Mouse (Mus musculus) heart, postnatal 0 days (tissue): ENCODE data around the gene Lctl. TPM values are rescaled to one million over a fixed set of nuclear protein-coding genes. Genes with fewer than 3 reads are reported as not detected.
"Not testable (repeated sequence)": the region's sequence is repeated elsewhere in the genome, so short reads cannot be mapped to it uniquely, and the experiment has no call there.

Experiments used
- ATAC-seq: fragments of 200-750 bp; cut with Nextera tagmentation; 2 replicates; pipeline ENCODE4 v1.8.0; 2017; ENCODE audit warnings: low read depth, moderate number of reproducible peaks, moderate library complexity; ENCODE audit not compliant: insufficient read depth
- DNase-seq: peaks from one replicate; pipeline ENCODE4 v3.0.0-alpha.2; 2016; ENCODE audit warnings: low spot score
- H3K27ac ChIP-seq: fragments of 300-500 bp; sonication (generic); 2 replicates; pipeline ENCODE4 v1.5.1; 2014; ENCODE audit warnings: low read depth, mild to moderate bottlenecking
- H3K27me3 ChIP-seq: fragments of 300-500 bp; sonication (generic); 2 replicates; pipeline ENCODE4 v1.6.1; 2014; ENCODE audit warnings: low read length, mixed read lengths; ENCODE audit not compliant: control insufficient read depth, insufficient read depth
- H3K36me3 ChIP-seq: fragments of 300-500 bp; sonication (generic); replicated peaks from 2 replicates; pipeline ENCODE4 v1.6.1; 2014; ENCODE audit warnings: low read length, mixed read lengths; ENCODE audit not compliant: control insufficient read depth, insufficient read depth
- H3K4me1 ChIP-seq: fragments of 300-500 bp; sonication (generic); 2 replicates; pipeline ENCODE4 v1.6.1; 2014; ENCODE audit warnings: antibody characterized with exemption; ENCODE audit not compliant: control insufficient read depth, insufficient read depth
- H3K4me2 ChIP-seq: fragments of 300-500 bp; sonication (generic); 2 replicates; pipeline ENCODE4 v1.6.1; 2014; ENCODE audit warnings: low read depth, mild to moderate bottlenecking, low read length, moderate library complexity
- H3K4me3 ChIP-seq: fragments of 300-500 bp; sonication (generic); 2 replicates; pipeline ENCODE4 v1.5.1; 2014; ENCODE audit warnings: low read depth, low read length
- H3K9ac ChIP-seq: fragments of 300-500 bp; sonication (generic); replicated peaks from 2 replicates; pipeline ENCODE4 v1.6.1; 2014; ENCODE audit warnings: low read depth, low read length, mixed read lengths
- H3K9me3 ChIP-seq: fragments of 300-500 bp; sonication (generic); replicated peaks from 2 replicates; pipeline ENCODE4 v1.6.1; 2016; ENCODE audit warnings: low read length; ENCODE audit not compliant: control insufficient read depth
- CTCF ChIP-seq: IDR thresholded peaks from 2 replicates; pipeline ENCODE4 v1.5.1; 2016; ENCODE audit warnings: antibody characterized with exemption, control low read depth, low read depth
- EP300 ChIP-seq: IDR thresholded peaks from 2 replicates; pipeline ENCODE4 v1.6.1; 2016; ENCODE audit warnings: antibody characterized with exemption, low read depth
- WGBS: fragments of 180-500 bp; shearing (Covaris S2); extraction: QIAGEN DNeasy Blood & Tissue Kit; methylation state at CpG from one replicate; pipeline ENCODE4 v1.1.7; 2014; 5-methylcytosine and 5-hydroxymethylcytosine counted together
- polyA plus RNA-seq: library from polyadenylated mRNA; unstranded; fragments of >200 nt; fragmentation: Nextera tagmentation; extraction: Ambion mirVana; gene quantifications from 2 replicates; pipeline ENCODE4 v1.2.1, GENCODE M21; 2015
- total RNA-seq: library from RNA; depleted of rRNA; stranded (reverse); fragments of >200 nt; gene quantifications from 2 replicates; pipeline ENCODE4 v1.2.3, GENCODE M21; 2014; ENCODE audit warnings: low replicate concordance

Lctl gene
- total and polyA plus RNA-seq, 2 experiments from 2014 or later, result not detected

DNA sequence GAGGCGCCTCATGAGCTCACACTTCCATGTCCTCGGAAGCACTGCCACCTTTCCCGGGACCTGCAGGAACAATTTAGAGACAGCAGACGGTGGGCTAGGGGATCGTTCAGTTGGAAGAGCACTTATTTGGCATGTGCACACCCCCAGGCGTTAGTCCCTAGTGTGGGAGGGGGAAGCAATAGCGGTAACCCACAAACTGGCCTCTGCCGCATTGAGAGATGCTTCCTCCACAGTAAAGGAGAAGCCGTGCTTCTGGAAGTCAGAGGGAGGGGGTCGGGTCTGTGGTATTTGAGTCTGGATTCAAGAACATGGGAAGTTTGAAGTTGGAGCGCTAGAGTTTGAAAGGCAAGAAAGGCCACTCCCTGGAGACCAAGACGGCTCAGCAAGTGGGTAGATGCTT is 9.2 kb downstream of the Lctl start:
- Histone ChIP-seq H3K27me3 (no peaks in the 10 kb centered on the region), H3K4me1 (0 out of 2 replicates have a peak, but pooled peaks cover 6% of the 10 kb centered on the region), H3K36me3 (no peaks in the 10 kb centered on the region), H3K9ac (no peak overlapping the region), H3K4me2 (no peak overlapping the region), H3K9me3 (no peaks in the 10 kb centered on the region), H3K4me3 (no peak overlapping the region), H3K27ac (no peak overlapping the region)
- 49% methylated on average over 12 of the region's 12 CpGs for WGBS
- TF ChIP-seq CTCF (no peak), EP300 (no peak)
- ATAC-seq (no peak), DNase-seq (no peak)

GRCm38 (mm10) chr9:64131623-64132022 is 14.7 kb downstream of the Lctl start:
- WGBS, result 84% methylated on average over 6 of the region's 6 CpGs
- ATAC-seq, result no peak

DNA sequence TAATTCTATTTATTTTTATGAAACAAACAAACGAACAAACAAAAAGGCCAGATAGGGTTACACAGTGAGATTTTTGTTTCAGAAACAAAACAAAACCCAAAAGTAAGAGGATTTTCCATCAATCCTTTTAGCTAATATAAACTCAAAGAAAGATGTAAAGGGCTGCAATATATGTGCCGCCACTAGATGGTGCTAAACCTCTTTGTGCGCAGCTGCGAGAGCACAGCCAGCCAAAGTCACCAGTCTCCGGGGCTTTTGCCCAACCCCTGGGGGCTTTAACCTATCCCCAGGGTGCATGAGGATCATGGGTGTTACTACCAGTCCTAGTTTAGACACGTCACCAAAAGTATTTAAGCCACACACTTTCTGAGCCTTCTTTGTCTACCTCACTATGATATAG is 21.9 kb downstream of the Lctl start:
- WGBS, result 4% methylated on average over 6 of the region's 6 CpGs
- peaks cover 25% of the 10 kb centered on the region for H3K36me3 ChIP-seq

More at GRCm38 (mm10) chr9:64131623-64132022, 14.7 kb downstream of the Lctl start:
- H3K36me3 ChIP-seq, result 0 out of 2 replicates have a peak, but pooled peaks cover 1% of the 10 kb centered on the region
- H3K9ac ChIP-seq, result no peak overlapping the region
- no peaks in the 10 kb centered on the region for H3K9me3 ChIP-seq
- H3K27ac ChIP-seq, result no peak overlapping the region
- H3K4me2 ChIP-seq, result no peak overlapping the region
- no peaks in the 10 kb centered on the region for H3K27me3 ChIP-seq
- no peaks in the 10 kb centered on the region for H3K4me1 ChIP-seq
- no peak overlapping the region for H3K4me3 ChIP-seq
- DNase-seq, result no peak
- TF ChIP-seq EP300, result no peak
- no peak for TF ChIP-seq CTCF

DNA sequence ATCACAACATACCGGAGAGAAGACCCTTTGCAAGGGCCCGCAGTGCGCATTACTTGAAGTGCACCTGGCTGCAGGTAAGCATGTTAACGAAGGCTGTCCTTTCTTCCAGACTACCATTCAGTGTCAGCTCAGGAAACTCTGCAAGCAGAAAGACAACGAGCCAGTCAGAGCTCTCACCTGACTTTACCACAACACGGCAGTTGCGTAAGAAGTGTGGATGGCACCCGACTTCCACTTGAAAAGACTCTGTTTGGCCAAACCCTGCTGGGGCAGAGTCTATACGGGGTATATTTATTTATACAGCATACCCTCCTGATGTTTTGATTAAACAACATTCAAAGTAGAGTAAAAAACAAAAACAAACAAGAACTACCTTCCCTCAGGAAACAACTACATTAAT is 22.9 kb downstream of the Lctl start:
- Histone ChIP-seq H3K9ac (no peak overlapping the region), H3K4me2 (no peak overlapping the region), H3K4me1 (no peaks in the 10 kb centered on the region), H3K9me3 (no peaks in the 10 kb centered on the region), H3K36me3 (peaks cover 25% of the 10 kb centered on the region), H3K27me3 (no peaks in the 10 kb centered on the region), H3K4me3 (no peak overlapping the region), H3K27ac (no peak overlapping the region)
- TF ChIP-seq EP300 (no peak), CTCF (no peak)
- ATAC-seq (no peak), DNase-seq (no peak)
- 87% methylated on average over 9 of the region's 9 CpGs for WGBS

More for the DNA sequence above, 21.9 kb downstream of the Lctl start:
- not testable (repeated sequence) for H3K4me2 ChIP-seq, H3K9me3 ChIP-seq, ATAC-seq, H3K4me3 ChIP-seq, H3K4me1 ChIP-seq, DNase-seq, H3K9ac ChIP-seq, H3K27ac ChIP-seq, H3K27me3 ChIP-seq
- TF ChIP-seq CTCF, result peak; percentile 51

GRCm38 (mm10) chr9:64156641-64157040 is 39.7 kb downstream of the Lctl start:
- 76% methylated on average over 1 of the region's 1 CpGs for WGBS

GRCm38 (mm10) chr9:64160471-64160870 is 43.5 kb downstream of the Lctl start:
- Histone ChIP-seq H3K27ac (no peak overlapping the region), H3K9ac (no peak overlapping the region), H3K36me3 (peaks cover 49% of the 10 kb centered on the region), H3K27me3 (no peaks in the 10 kb centered on the region), H3K4me1 (no peaks in the 10 kb centered on the region), H3K4me2 (no peak overlapping the region), H3K9me3 (no peaks in the 10 kb centered on the region), H3K4me3 (no peak overlapping the region)
- TF ChIP-seq CTCF (no peak), EP300 (no peak)
- DNase-seq (no peak), ATAC-seq (no peak)
- 81% methylated on average over 5 of the region's 5 CpGs for WGBS

More at GRCm38 (mm10) chr9:64156641-64157040, 39.7 kb downstream of the Lctl start:
- no peak for DNase-seq
- Histone ChIP-seq H3K27me3 (no peaks in the 10 kb centered on the region), H3K27ac (no peak overlapping the region), H3K4me1 (no peaks in the 10 kb centered on the region), H3K9me3 (no peaks in the 10 kb centered on the region), H3K36me3 (peaks cover 52% of the 10 kb centered on the region), H3K4me2 (no peak overlapping the region), H3K9ac (no peak overlapping the region), H3K4me3 (no peak overlapping the region)
- TF ChIP-seq EP300 (no peak), CTCF (no peak)
- ATAC-seq, result no peak

GRCm38 (mm10) chr9:64169967-64170366 is 53.0 kb downstream of the Lctl start:
- not testable (repeated sequence) for H3K4me3 ChIP-seq, DNase-seq, H3K9me3 ChIP-seq, H3K36me3 ChIP-seq, H3K27ac ChIP-seq, ATAC-seq, H3K4me1 ChIP-seq, H3K27me3 ChIP-seq, H3K9ac ChIP-seq, H3K4me2 ChIP-seq
- 87% methylated on average over 3 of the region's 3 CpGs for WGBS
